Mouse (Mus musculus): ENCODE measurements at regions not wholly inside any gene's neighbourhood (a gene's known extent, or its start where the extent isn't known, plus 50 kb on each side); places are given as distances from the start of the nearest gene placed in this dataset.
"Not testable (repeated sequence)": the region's sequence is repeated elsewhere in the genome, so short reads cannot be mapped to it uniquely, and the experiment has no call there.

GRCm38 (mm10) chr15:19778651-19779050 is 670.4 kb upstream of the Cdh12 start:
- DNase-seq, result no peak

GRCm38 (mm10) chr15:19783883-19784282 is 665.2 kb upstream of the Cdh12 start:
- DNase-seq, result no peak

GRCm38 (mm10) chr15:19806994-19807393 is 642.1 kb upstream of the Cdh12 start:
- DNase-seq, result no peak

- DNase-seq, result no peak
Observed at GRCm38 (mm10) chr15:19813647-19814046, 635.4 kb upstream of the Cdh12 start.

- DNase-seq, result not testable (repeated sequence)
Observed at GRCm38 (mm10) chr15:19856892-19857655, 592.0 kb upstream of the Cdh12 start.

- no peak for DNase-seq
Observed at GRCm38 (mm10) chr15:19857656-19858006, 591.4 kb upstream of the Cdh12 start.

- no peak for DNase-seq
Observed at GRCm38 (mm10) chr15:19858668-19859067, 590.4 kb upstream of the Cdh12 start.

GRCm38 (mm10) chr15:19863979-19864378 is 585.1 kb upstream of the Cdh12 start:
- DNase-seq, result no peak

GRCm38 (mm10) chr15:19866559-19866958 is 582.5 kb upstream of the Cdh12 start:
- DNase-seq, result no peak

- no peak for DNase-seq
Observed at GRCm38 (mm10) chr15:19869041-19869440, 580.0 kb upstream of the Cdh12 start.

GRCm38 (mm10) chr15:19872611-19873010 is 576.5 kb upstream of the Cdh12 start:
- peak; percentile 49 to 61 for DNase-seq
